Mouse (Mus musculus) megakaryocyte, embryonic 14.5 days (primary cell): ENCODE measurements around the gene Slc2a4.

Experiments used
- FLI1 ChIP-seq: IDR thresholded peaks from 2 replicates; pipeline ENCODE4 v1.6.1; 2012; ENCODE audit warnings: low read length, inconsistent platforms, mixed read lengths
- GATA1 ChIP-seq: IDR thresholded peaks from 3 replicates; pipeline ENCODE4 v1.6.1; 2012; ENCODE audit warnings: mixed read lengths, low read length, inconsistent platforms, borderline replicate concordance

GRCm38 (mm10) chr11:69901406-69901846, 46.6 kb downstream of the Slc2a4 start:
- TF ChIP-seq GATA1 (no peak), FLI1 (no peak)
